Mouse (Mus musculus) spleen, postnatal 4 days (tissue): ENCODE results near the gene Camta1.
"Not testable (repeated sequence)": the region's sequence is repeated elsewhere in the genome, so short reads cannot be mapped to it uniquely, and the experiment has no call there.

Experiments
- DNase-seq, 2 experiments: peaks; one replicate each; pipeline ENCODE4 v3.0.0; 2022; ENCODE audit warnings: low spot score in 2 of 2

The Camta1 gene

DNA sequence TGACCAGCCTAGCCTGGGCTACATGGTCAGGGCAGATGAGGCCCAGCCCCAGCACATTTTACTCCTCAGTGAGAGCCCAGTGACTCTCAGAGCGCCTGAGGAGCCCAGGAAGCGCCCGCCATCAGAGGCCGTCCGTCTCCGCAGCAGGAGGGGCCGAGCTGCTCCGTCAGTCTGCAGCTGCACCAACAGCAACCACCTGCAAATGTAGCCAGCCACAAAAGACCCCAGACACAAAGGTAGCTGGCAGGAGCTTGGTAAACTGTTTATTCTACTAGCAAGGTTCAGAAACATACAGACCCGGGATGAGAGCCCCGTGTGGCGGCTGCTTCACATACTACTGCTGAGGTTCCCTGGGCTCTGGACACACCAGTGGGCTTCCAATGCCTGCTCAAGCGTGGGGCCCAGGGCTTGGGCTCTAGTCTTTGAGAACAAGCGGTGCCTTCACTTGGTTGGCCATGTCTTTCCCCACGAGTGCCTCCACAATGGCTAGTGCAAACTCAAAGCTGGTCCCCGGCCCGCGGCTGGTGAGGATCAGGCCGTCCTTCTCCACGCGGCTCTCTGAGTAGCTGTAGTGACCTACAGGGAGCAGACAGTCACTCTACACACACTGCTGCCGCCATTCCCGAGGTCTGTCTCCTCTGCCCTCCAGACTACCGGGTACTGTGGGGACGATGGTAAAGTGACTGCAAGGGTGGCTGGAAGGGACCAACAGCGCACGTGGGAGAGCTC lies 964.6 kb downstream of the Camta1 start:
- no peak for DNase-seq

DNA sequence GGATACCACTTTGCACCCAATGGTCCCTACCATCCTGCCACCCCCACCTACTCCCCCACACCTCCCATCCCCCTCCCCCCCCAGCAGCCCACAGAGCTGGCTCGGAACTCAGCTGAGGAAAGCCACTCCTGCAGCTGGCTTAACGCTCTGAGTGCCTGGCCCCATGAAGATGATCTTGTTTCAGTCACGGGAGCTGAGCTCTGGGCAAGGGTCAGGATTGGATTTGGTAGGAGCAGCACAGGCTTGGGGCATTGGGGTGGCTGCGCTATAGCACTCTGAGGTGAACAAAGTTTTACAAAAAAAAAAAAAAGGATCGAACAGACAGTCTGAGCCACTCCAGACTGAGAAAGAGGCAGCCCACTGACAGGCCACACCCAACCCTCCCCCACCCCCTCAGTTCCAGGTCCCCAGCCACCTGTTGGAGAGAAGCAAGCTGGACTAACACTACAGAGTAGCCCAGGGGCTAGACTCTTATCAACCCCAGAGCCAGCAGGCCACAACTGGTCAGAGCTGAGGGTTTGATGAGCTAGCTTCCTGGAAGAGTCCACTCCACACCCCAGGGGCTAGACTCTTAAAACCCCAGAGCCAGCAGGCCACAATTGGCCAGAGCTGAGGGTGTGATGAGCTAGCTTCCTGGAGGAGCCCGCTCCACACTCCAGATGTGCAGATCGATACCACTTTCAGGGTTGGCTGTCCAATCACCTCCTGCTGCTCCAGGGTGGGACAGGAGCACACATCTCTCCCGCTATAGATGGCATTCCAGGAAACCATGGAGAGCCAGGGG lies 966.8 kb downstream of the Camta1 start:
- no peak for DNase-seq

DNA sequence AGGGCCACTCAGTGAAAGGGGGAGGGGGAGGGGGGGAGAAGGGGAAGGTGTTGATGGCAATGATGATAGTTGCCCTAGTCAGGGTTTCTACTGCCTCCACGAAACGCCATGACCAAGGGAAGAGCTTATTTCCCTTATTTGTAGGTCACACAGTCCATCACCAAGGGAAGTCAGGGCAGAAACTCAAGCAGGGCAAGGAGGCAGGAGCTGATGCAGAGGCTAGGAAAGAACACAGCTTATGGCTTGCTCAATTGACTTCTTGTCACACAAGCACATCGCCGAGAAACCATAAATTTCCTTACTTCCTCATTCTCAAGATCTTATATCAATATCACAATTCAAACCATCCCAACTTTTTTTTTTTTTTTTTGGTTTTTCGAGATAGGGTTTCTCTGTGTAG lies 970.4 kb downstream of the Camta1 start:
- no peak for DNase-seq

DNA sequence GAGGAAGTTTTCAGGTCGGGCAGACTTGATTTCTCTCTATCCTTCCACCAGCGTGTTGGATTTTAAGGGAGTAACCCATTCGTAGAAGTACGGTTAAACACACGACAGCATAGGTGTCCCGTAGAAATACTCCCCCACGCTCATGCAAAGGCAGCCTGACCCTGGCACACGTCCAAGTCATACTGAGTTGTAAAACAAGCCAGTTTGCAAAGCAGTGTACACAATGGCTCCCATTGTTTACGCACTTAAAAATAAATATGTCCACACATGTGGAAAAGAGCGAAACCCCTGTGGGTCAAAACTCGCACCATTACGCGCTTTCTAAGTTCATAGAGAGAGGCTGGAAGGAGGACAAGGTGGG lies 971.7 kb downstream of the Camta1 start:
- DNase-seq: no peak

DNA sequence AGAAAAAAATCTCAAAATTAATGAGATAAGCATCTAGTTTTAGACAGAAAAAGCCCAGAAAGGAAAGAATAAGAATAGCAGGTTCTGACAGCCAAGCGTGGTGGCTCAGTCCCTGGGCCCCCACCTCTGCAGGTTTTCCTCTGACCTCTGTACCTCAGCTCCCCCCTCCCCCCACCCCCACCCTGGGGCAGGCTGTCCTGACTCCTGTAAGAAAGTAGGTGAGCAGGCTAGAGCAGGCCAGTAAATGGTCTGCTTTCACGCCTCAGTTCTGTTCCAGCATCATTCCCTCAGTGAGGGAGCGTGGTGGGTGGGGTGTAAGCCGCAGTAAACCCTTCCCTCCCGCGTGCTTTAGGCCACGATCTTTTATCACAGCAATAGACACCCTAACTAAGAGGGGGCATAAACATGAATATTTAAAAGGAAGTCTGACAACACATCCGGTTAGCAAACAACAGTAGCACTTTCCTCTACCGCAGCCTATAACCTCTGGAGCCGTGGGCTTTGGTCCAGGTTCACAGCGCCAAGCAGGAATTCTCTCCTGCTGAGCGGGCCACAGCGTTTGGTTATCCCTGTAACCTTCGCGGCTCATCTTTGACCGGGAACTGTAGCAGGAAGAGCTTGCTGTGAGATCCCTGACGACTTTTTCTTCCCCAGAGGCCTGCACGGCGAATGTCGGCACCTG lies 972.3 kb downstream of the Camta1 start:
- no peak for DNase-seq

DNA sequence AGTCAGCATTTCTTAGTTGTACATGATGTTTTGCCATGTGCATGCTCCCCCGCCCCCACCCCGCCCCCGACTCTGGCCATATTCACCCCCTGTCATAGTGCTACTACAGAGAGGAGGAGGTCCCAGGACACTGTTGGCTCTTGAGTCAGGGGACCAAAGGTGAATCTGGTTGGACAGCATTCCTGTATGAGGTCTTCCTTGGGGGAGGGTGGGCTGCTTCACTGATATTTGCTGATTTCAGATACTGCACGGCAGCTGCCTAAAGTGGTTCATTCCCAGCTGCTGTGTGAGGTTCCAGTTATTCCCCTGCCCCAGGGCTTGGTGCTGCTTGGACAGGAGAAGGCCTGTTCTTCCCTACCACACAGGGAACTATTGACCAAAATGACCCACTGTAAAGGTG lies 973.2 kb downstream of the Camta1 start:
- no peak for DNase-seq

DNA sequence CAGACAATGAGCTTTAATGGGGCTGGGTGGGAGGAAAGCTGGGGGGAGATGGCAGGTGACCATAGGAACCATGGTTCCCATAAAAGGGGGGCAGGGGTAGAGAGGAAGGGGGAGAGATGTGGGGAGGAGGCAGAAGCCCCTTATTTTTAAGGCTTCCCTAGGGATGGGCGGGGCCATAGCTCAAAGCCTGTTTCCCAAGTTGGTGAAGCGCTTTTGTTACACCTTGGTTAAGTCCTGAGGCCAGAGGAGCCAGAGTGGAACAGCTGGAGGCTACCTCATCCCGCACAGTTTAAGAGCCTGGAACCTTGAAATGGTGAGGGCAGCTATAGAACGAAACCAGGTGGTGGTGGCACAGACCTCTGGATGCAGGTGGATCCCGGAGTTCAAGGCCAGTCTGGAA lies 973.8 kb downstream of the Camta1 start:
- DNase-seq: no peak

DNA sequence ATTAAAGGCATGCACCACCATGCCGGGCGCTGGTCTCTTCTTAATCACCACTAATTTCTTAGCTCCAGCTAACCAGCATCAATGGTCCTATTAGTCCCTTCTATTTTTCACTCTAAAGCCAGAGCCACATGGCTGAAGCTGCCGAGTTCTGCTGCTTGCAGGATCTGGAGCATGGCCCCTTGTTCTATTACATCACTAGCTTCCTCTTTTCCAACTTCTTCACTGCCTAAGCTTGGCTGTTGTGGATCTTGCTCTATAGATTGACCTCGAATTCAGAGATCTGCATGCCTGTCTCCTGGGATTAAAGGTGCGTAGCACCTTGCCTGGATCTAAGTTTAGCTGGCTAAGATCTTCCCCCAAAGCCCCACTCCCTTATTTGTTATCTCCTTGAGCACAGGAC lies 979.0 kb downstream of the Camta1 start:
- DNase-seq: no peak

DNA sequence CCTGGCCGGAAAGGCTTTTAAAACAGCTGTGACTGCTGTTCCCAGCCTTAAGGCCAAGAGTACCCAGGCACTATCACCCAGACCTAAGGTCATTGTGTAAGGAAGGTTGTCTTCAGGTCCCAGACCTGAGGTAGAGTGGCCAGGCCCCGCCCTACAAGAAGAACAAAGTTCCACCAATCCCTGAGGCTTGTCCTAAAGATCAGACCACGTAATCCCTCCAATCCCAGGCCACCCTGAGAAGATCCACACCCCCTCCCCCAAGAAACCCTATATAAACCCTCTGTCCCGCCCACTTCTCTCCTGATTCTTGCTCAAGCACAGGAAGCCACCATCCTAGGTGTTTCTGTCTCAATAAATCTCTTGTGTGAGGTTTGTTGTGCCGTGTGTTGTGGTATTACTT lies 981.3 kb downstream of the Camta1 start:
- no peak for DNase-seq

DNA sequence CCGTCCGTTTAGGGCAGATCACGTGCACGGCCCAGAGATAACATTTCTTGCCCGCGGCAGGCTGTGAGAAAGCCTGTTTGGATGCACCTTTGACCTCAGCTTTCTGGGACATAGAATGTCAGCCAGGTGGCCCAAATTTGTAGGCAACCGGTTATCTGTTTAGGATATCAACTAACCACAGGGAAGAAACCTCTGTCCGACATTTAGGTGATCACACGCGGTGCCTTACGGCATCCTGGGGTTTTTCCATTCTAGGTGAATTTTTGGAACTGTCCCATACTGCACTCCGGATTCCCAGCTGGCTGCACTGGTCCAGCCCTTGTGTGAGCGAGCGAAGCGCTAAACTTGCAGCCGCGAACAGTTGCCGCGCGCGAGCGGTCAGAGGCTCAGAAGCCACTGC lies 982.0 kb downstream of the Camta1 start:
- DNase-seq: no peak

DNA sequence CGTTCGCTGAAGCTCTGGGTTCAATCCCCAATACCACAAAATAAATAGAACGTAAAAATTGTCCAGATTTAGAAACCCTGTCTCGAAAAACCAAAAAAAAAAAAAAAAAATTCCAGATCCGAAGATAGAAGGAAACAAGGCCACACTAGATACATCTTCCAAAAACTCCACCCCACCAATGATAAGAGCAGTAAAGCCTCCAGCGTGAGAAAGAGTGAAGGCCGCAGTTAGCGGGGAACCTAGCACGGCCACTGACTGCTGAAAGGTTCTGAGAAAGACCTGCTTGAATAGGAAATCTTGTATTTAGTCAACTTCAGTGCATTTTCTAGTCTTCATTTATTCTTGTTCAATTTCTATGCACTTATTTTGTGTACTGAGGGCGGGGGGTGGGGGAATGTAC lies 986.3 kb downstream of the Camta1 start:
- no peak for DNase-seq

DNA sequence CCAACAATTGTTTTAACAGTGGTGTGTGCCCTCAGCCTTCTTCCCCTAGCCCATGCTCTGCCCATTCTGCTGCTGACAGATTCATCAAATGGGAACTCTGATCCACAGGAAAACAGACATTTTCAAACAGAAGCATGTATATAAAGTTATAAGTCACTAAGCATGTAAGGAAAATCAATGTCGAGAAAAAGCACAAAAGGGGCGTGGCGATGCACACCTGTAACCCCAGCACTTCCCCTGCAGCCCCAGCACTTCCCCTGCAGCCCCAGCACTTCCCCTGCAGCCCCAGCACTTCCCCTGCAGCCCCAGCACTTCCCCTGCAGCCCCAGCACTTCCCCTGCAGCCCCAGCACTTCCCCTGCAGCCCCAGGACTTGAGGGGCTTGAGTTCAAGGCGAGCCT lies 987.3 kb downstream of the Camta1 start:
- not testable (repeated sequence) for DNase-seq

DNA sequence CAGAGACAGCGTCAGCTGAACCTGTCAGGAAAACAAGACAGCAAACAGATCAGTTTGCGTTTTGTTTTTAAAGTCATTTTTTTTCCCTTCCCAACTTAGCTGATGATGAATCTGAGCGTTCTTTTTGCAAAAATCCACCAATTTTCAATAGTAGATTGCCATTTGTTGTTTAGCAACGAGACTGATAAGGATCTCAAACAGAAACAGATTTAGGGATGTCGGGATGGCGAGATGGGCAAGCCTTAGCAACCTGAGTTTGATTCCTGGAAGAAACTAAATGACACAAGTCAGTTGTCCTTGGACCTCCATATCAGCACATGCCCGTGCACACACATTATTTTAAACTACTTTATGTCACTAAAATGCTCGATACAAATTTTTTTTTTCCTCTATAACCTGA lies 989.0 kb downstream of the Camta1 start:
- DNase-seq: no peak

DNA sequence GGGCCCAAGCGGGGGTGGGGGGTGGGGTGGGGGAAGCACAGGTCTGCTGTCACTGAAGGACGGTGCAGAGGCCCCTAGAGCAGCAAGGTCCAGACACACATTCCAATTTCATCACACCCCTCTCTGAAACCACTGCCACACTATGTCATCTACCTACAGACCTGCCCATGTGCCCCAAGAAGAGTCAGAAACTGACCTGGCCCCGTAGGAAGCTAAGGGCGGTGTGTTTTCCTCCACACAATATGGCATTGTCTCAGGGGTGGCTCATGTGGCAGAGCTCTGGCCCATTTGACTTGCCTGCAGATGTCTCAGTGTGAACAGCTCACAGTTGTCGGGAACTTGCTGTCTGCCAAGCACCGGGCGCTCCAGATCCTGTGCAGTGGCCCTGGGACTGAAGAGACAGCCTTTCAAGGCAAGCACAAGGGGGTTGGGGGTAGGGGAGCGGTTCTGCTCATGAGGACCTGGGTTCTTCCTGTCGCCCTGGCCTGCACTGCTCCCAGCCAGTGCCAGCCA lies 989.5 kb downstream of the Camta1 start:
- DNase-seq: no peak

DNA sequence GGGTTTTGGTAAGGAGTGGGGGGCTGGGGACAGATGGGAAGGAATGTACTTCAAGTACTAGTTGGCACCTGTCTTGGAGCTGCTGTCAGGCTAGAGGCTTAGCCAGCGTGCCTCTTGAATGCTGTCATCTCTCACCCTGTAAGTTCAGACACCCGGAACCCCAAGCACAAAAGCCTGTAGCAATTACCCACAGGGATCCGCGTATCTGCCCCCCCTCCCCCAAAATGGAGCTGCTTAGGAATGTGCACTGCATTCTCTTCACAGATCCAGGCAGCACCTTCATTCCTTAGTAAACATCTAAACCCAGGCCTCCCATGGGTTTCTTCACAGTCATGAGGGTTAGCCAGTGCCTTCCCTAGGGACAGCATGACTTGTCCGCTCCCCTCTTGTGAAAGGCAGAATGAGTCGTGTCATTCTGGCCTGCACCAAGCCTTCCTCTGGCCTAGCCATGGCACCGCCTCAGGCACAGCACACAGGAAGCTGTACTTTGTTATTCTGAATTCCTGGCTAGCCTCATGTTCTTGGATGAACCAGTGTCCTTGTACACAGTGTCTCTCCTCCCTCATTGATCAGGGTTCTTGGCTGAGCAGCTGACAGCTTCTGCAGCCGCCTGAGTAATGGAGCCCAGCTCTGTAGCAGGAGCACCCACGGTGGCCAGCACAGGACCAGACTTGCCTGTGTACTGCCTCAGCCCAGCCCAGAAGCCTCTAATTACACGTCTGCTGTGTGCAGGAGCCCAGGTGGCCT lies 990.1 kb downstream of the Camta1 start:
- no peak for DNase-seq

DNA sequence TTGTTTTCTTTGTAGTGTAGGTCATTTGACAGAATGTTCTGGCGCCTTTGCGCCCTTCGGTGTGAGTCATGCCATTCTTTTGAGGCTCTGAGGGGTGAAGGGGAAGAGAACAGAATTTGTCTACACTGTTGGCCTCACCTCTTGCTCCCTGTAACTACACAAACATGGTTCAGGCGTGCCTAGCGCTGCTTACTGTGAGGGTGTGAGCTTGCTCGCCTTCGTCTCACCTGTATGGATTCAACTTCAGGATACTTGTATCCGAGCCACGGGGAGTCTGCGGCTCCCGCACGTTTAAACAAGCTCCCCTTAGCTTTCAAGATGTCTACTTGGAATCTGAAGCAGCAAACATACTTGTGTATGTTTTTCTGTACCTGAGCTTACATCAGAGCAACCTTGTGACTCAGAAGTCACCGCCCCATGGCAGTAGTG lies 990.7 kb downstream of the Camta1 start:
- DNase-seq: no peak

DNA sequence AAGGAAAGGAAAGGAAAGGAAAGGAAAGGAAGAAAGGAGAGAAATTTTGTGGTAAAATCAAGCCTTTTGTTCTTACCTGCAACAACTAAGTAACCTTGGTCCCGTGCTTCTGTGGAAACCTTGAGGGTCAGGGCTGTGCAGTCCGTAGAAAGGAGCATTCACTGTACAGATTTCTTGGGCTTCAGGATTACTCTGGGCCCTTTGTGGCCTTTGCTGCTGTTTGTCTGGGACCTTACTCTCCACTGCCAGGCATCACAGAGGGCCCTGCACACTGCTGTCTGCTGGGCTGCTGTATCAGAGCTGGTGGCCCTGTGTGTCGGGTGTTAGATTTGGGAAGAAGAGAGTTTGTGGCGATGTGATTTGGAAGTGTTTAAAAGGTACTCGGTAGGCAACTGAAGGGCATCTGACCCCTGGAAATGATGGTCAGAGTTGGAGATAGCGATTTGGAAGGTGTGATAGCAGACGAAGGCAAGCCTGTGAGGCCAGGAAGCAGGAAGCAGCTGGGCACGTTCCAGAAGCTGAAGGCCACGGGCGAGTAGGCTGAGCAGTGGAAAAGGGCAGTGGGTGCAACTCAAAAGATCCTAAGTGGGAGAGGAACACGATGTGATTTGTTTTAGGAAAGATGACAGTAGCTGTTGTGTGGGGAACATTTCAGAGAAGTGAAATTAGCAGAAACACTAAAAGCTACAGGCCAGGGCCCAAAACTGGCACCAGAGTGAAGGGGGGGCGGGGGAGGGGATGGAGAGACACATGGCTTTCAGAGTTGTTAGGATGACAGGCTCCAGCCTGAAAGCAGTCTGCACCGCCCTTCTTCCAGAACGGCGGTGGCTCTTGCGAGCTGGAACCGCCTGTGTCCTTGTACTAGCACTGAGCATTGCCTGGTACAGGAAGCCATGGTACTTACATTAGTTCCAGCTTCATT lies 992.1 kb downstream of the Camta1 start:
- no peak for DNase-seq

DNA sequence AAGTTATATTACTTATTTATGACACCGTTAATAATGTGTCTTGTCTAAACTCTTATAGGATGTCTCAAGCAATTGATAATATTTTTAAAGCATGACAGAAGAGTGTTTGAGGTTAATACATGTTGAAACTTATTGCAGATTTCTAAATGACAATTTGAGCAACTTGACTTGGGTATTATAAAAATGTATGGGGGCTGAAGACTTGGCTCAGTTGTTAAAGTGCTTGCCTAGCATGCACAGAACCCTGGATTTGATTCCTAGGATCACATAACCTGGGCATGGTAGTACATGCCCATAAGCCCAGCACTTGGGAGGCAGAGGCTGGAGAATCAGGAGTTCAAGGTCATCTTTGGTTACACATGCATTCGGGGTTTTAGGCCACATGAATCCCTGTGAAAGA lies 992.8 kb downstream of the Camta1 start:
- DNase-seq: no peak

DNA sequence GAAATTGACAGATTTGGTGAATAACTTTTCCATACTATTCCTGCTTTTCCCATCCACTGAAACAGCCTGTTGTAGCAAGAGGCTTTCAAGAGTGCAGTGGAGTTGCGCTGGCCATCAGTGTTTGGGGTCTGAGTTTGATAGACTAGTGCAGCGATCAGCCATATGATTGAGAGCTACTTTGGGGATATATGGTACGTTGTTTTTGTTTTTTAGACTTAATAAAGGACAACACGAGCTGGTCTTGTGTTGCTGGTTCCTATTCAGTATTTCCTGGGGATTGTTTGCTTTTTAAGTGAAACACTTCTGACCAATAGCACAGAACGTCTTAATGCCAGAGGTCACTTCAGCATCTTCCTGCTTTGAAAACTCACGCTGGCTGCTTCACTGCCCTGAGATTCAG lies 993.5 kb downstream of the Camta1 start:
- no peak for DNase-seq
